Mouse (Mus musculus) induced T-regulatory cell, adult 2 months (primary cell): ENCODE results near the gene Rgs6.

Source experiments
- DNase-seq: peaks from one replicate; pipeline ENCODE4 v3.0.0-alpha.2; 2012; ENCODE audit warnings: low read depth

The Rgs6 gene

GRCm38 (mm10) chr12:83136031-83136430 is 547.9 kb downstream of the Rgs6 start:
- DNase-seq: no peak

GRCm38 (mm10) chr12:83136460-83136859 is 548.4 kb downstream of the Rgs6 start:
- DNase-seq: no peak

- DNase-seq: no peak
Observed at GRCm38 (mm10) chr12:83137001-83137400, 548.9 kb downstream of the Rgs6 start.

- DNase-seq: no peak
Observed at GRCm38 (mm10) chr12:83141164-83141563, 553.1 kb downstream of the Rgs6 start.

- no peak for DNase-seq
Observed at GRCm38 (mm10) chr12:83142507-83142906, 554.4 kb downstream of the Rgs6 start.

- DNase-seq: no peak
Observed at GRCm38 (mm10) chr12:83143071-83143470, 555.0 kb downstream of the Rgs6 start.

GRCm38 (mm10) chr12:83143574-83143973 is 555.5 kb downstream of the Rgs6 start:
- no peak for DNase-seq

- no peak for DNase-seq
Observed at GRCm38 (mm10) chr12:83145074-83145473, 557.0 kb downstream of the Rgs6 start.

GRCm38 (mm10) chr12:83145902-83146301 is 557.8 kb downstream of the Rgs6 start:
- no peak for DNase-seq

GRCm38 (mm10) chr12:83146917-83147316 is 558.8 kb downstream of the Rgs6 start:
- no peak for DNase-seq

GRCm38 (mm10) chr12:83150030-83150429 is 561.9 kb downstream of the Rgs6 start:
- no peak for DNase-seq

GRCm38 (mm10) chr12:83150813-83151212 is 562.7 kb downstream of the Rgs6 start:
- no peak for DNase-seq

GRCm38 (mm10) chr12:83151474-83151873 is 563.4 kb downstream of the Rgs6 start:
- DNase-seq: no peak

- DNase-seq: no peak
Observed at GRCm38 (mm10) chr12:83160211-83160610, 572.1 kb downstream of the Rgs6 start.

GRCm38 (mm10) chr12:83160700-83161099 is 572.6 kb downstream of the Rgs6 start:
- no peak for DNase-seq

GRCm38 (mm10) chr12:83163721-83164120 is 575.6 kb downstream of the Rgs6 start:
- DNase-seq: no peak

GRCm38 (mm10) chr12:83165058-83165457 is 577.0 kb downstream of the Rgs6 start:
- no peak for DNase-seq

GRCm38 (mm10) chr12:83168310-83168709 is 580.2 kb downstream of the Rgs6 start:
- no peak for DNase-seq

GRCm38 (mm10) chr12:83169495-83170209 is 581.6 kb downstream of the Rgs6 start:
- DNase-seq: no peak

GRCm38 (mm10) chr12:83178770-83179169 is 590.7 kb downstream of the Rgs6 start:
- DNase-seq: no peak

GRCm38 (mm10) chr12:83179860-83180259 is 591.8 kb downstream of the Rgs6 start:
- no peak for DNase-seq

GRCm38 (mm10) chr12:83180561-83180960 is 592.5 kb downstream of the Rgs6 start:
- no peak for DNase-seq

- no peak for DNase-seq
Observed at GRCm38 (mm10) chr12:83201674-83202073, 613.6 kb downstream of the Rgs6 start.

- DNase-seq: no peak
Observed at GRCm38 (mm10) chr12:83204361-83204760, 616.3 kb downstream of the Rgs6 start.
